Mouse (Mus musculus): ENCODE measurements around the gene Dll1.

The Dll1 gene

GRCm38 (mm10) chr17:15376494-15377181, at the start of gene Dll1:
Gene Dll1 (minus strand): TSS chr17:15376872.
- DNase-seq (ENCODE audit: low read depth, low spot score): peak; percentile 78

GRCm38 (mm10) chr17:15425931-15426330, 49.3 kb upstream of the Dll1 start:
- no peak for DNase-seq (ENCODE audit: low read depth, low spot score)

GRCm38 (mm10) chr17:15423080-15423765, 46.6 kb upstream of the Dll1 start:
- DNase-seq (ENCODE audit: low read depth, low spot score): no peak

GRCm38 (mm10) chr17:15422666-15423065, 46.0 kb upstream of the Dll1 start:
- no peak for DNase-seq (ENCODE audit: low read depth, low spot score)

- DNase-seq (ENCODE audit: low read depth, low spot score): no peak
These were observed 44.8 kb upstream of the Dll1 start for GRCm38 (mm10) chr17:15421446-15421845.

- no peak for DNase-seq (ENCODE audit: low read depth, low spot score)
These were observed 43.4 kb upstream of the Dll1 start for GRCm38 (mm10) chr17:15420021-15420603.

GRCm38 (mm10) chr17:15419534-15419933, 42.9 kb upstream of the Dll1 start:
- no peak for DNase-seq (ENCODE audit: low read depth, low spot score)

GRCm38 (mm10) chr17:15416596-15417215, 40.0 kb upstream of the Dll1 start:
- DNase-seq (ENCODE audit: low read depth, low spot score): no peak

GRCm38 (mm10) chr17:15410861-15411260, 34.2 kb upstream of the Dll1 start:
- no peak for DNase-seq (ENCODE audit: low read depth, low spot score)

- no peak for DNase-seq (ENCODE audit: low read depth, low spot score)
These were observed 32.6 kb upstream of the Dll1 start for GRCm38 (mm10) chr17:15409261-15409660.

- DNase-seq (ENCODE audit: low read depth, low spot score): no peak
These were observed 29.9 kb upstream of the Dll1 start for GRCm38 (mm10) chr17:15406576-15406975.

- DNase-seq (ENCODE audit: low read depth, low spot score): no peak
These were observed 25.0 kb upstream of the Dll1 start for GRCm38 (mm10) chr17:15401716-15402115.

GRCm38 (mm10) chr17:15395997-15396675, 19.5 kb upstream of the Dll1 start, which contains the start of gene Fam120b:
Gene Fam120b (plus strand): TSS chr17:15396202.
- DNase-seq (ENCODE audit: low read depth, low spot score): peak; percentile 94

- DNase-seq (ENCODE audit: low read depth, low spot score): no peak
These were observed 12.7 kb upstream of the Dll1 start for GRCm38 (mm10) chr17:15389356-15389755.

GRCm38 (mm10) chr17:15388892-15389291, 12.2 kb upstream of the Dll1 start:
- DNase-seq (ENCODE audit: low read depth, low spot score): no peak

GRCm38 (mm10) chr17:15383360-15383759, 6.7 kb upstream of the Dll1 start:
- no peak for DNase-seq (ENCODE audit: low read depth, low spot score)

- DNase-seq (ENCODE audit: low read depth, low spot score): peak; percentile 62
These were observed 5.4 kb upstream of the Dll1 start for GRCm38 (mm10) chr17:15381869-15382660.

GRCm38 (mm10) chr17:15381092-15381860, 4.6 kb upstream of the Dll1 start:
- DNase-seq (ENCODE audit: low read depth, low spot score): no peak

- DNase-seq (ENCODE audit: low read depth, low spot score): peak; percentile 84
These were observed 4.0 kb upstream of the Dll1 start for GRCm38 (mm10) chr17:15380641-15381051.

All from mesoderm, embryonic 11.5 days (tissue).